Mouse (Mus musculus) left cerebral cortex, adult 2 months (tissue): ENCODE measurements at regions not wholly inside any gene's neighbourhood (a gene's known extent, or its start where the extent isn't known, plus 50 kb on each side); places are given as distances from the start of the nearest gene placed in this dataset.
A peak's percentile ranks its signal among the peaks of the same experiment; 100 is the strongest.

Source experiments
- DNase-seq, 2 experiments: peaks; one replicate each; pipeline ENCODE4 v3.0.0; 2021 to 2022; ENCODE audit warnings: low spot score in 2 of 2, mixed read lengths in 1 of 2; ENCODE audit errors: extremely low spot score in 1 of 2
- H3K27ac ChIP-seq: fragments of 200-600 bp; 2 replicates; pipeline ENCODE4 v1.8.1; 2022
- H3K4me3 ChIP-seq: fragments of 200-600 bp; 2 replicates; pipeline ENCODE4 v1.8.1; 2022
- CTCF ChIP-seq: fragments of 200-600 bp; IDR thresholded peaks from 2 replicates; pipeline ENCODE4 v1.8.1; 2022; ENCODE audit warnings: antibody characterized with exemption, mild to moderate bottlenecking, moderate library complexity
- intact Hi-C: fragments of 180-260 bp; cut with DNase I; formaldehyde crosslinking; loops from one replicate; pipeline ENCODE4 v1.15.1; 2025

- TF ChIP-seq CTCF: no peak
- intact Hi-C loops: no loop called here
- no peak overlapping the region for H3K4me3 ChIP-seq
Measured at GRCm38 (mm10) chr10:25768456-25768855, 232.4 kb upstream of the Smlr1 start.

GRCm38 (mm10) chr10:25754300-25754699, 218.2 kb upstream of the Smlr1 start:
- intact Hi-C loops: no loop called here
- no peak for TF ChIP-seq CTCF
- DNase-seq: no peak
- Histone ChIP-seq H3K27ac (no peak overlapping the region), H3K4me3 (no peak overlapping the region)

More at GRCm38 (mm10) chr10:25768456-25768855, 232.4 kb upstream of the Smlr1 start:
- no peak for DNase-seq
- H3K27ac ChIP-seq: no peak overlapping the region

GRCm38 (mm10) chr10:25742678-25743077, 206.6 kb upstream of the Smlr1 start:
- peak overlapping the region; percentile 74 for H3K27ac ChIP-seq
- intact Hi-C loops: no loop called here

GRCm38 (mm10) chr10:25740956-25741355, 204.9 kb upstream of the Smlr1 start:
- Histone ChIP-seq H3K27ac (no peak overlapping the region), H3K4me3 (no peak overlapping the region)
- intact Hi-C loops: no loop called here
- DNase-seq: no peak
- TF ChIP-seq CTCF: no peak

More at GRCm38 (mm10) chr10:25742678-25743077, 206.6 kb upstream of the Smlr1 start:
- no peak for DNase-seq
- TF ChIP-seq CTCF: no peak
- H3K4me3 ChIP-seq: no peak overlapping the region

- no peak for DNase-seq
- intact Hi-C loops: no loop called here
- TF ChIP-seq CTCF: no peak
- Histone ChIP-seq H3K27ac (no peak overlapping the region), H3K4me3 (no peak overlapping the region)
Measured at GRCm38 (mm10) chr10:25730470-25730869, 194.4 kb upstream of the Smlr1 start.

- TF ChIP-seq CTCF: no peak
- no peak for DNase-seq
- H3K27ac ChIP-seq: no peak overlapping the region; the same call in 1 of the 2 replicates
- intact Hi-C loops: no loop called here
- H3K4me3 ChIP-seq: no peak overlapping the region
Measured at GRCm38 (mm10) chr10:25723966-25724365, 187.9 kb upstream of the Smlr1 start.

GRCm38 (mm10) chr10:25715747-25716146, 179.7 kb upstream of the Smlr1 start:
- TF ChIP-seq CTCF: no peak
- intact Hi-C loops: no loop called here
- no peak for DNase-seq

GRCm38 (mm10) chr10:25714636-25715035, 178.6 kb upstream of the Smlr1 start:
- Histone ChIP-seq H3K4me3 (no peak overlapping the region), H3K27ac (peak overlapping the region; percentile 30)
- intact Hi-C loops: no loop called here
- no peak for DNase-seq
- TF ChIP-seq CTCF: no peak

More at GRCm38 (mm10) chr10:25715747-25716146, 179.7 kb upstream of the Smlr1 start:
- no peak overlapping the region for H3K27ac ChIP-seq
- H3K4me3 ChIP-seq: no peak overlapping the region

GRCm38 (mm10) chr10:25714041-25714440, 178.0 kb upstream of the Smlr1 start:
- H3K4me3 ChIP-seq: no peak overlapping the region
- H3K27ac ChIP-seq: peak overlapping the region; percentile 30
- TF ChIP-seq CTCF: no peak
- intact Hi-C loops: no loop called here
- peak; percentile 47 to 58 for DNase-seq

- no peak overlapping the region for H3K27ac ChIP-seq
- intact Hi-C loops: no loop called here
- H3K4me3 ChIP-seq: no peak overlapping the region
- no peak for DNase-seq
- no peak for TF ChIP-seq CTCF
Measured at GRCm38 (mm10) chr10:25707951-25708350, 171.9 kb upstream of the Smlr1 start.

- no peak overlapping the region for H3K4me3 ChIP-seq
- TF ChIP-seq CTCF: no peak
- no peak for DNase-seq
- no peak overlapping the region for H3K27ac ChIP-seq
- intact Hi-C loops: no loop called here
Measured at GRCm38 (mm10) chr10:25702146-25702545, 166.1 kb upstream of the Smlr1 start.

GRCm38 (mm10) chr10:25695798-25696197, 159.7 kb upstream of the Smlr1 start:
- intact Hi-C loops: no loop called here
- DNase-seq: no peak
- TF ChIP-seq CTCF: no peak
- Histone ChIP-seq H3K4me3 (no peak overlapping the region), H3K27ac (no peak overlapping the region)

- DNase-seq: peak; percentile 63
- H3K27ac ChIP-seq: no peak overlapping the region
- TF ChIP-seq CTCF: peak; percentile 76
- H3K4me3 ChIP-seq: no peak overlapping the region
- intact Hi-C loops: loop anchor here (2.0 to 5.0 kb wide), 2 partner anchors 396 to 666 kb away; no protein-coding TSS in a partner anchor
Measured at GRCm38 (mm10) chr10:25681243-25681642, 145.2 kb upstream of the Smlr1 start.

GRCm38 (mm10) chr10:25677889-25678288, 141.8 kb upstream of the Smlr1 start:
- DNase-seq: peak in 1 of 2 experiments; percentile 29

More at GRCm38 (mm10) chr10:25677889-25678288, 141.8 kb upstream of the Smlr1 start:
- intact Hi-C loops: loop anchor here (2.0 to 10.0 kb wide), 2 partner anchors 413 to 461 kb away; no protein-coding TSS in a partner anchor
- no peak for TF ChIP-seq CTCF
- no peak overlapping the region for H3K27ac ChIP-seq
- no peak overlapping the region for H3K4me3 ChIP-seq
